Mouse (Mus musculus) ES-E14 (cell line): ENCODE results near the gene Gm3448. TPM values are rescaled to one million over a fixed set of nuclear protein-coding genes. Genes with fewer than 3 reads are reported as not detected.
"Not testable (repeated sequence)": the region's sequence is repeated elsewhere in the genome, so short reads cannot be mapped to it uniquely, and the experiment has no call there.

Experiments used
- DNase-seq: peaks from one replicate; pipeline ENCODE4 v3.0.0-alpha.2; 2013; ENCODE audit warnings: low read depth, low spot score
- H3K27ac ChIP-seq: 2 replicates; pipeline ENCODE4 v1.5.1; 2012; ENCODE audit warnings: low read depth, mild to moderate bottlenecking, low read length, moderate library complexity, mixed read lengths; ENCODE audit not compliant: poor library complexity, insufficient read depth, severe bottlenecking
- H3K36me3 ChIP-seq: 2 replicates; pipeline ENCODE4 v1.6.1; 2012; ENCODE audit warnings: mild to moderate bottlenecking, low read length, moderate library complexity, mixed read lengths; ENCODE audit not compliant: control insufficient read depth, poor library complexity, insufficient read depth, severe bottlenecking
- H3K4me1 ChIP-seq, 2 experiments: fragments of 150-350 bp in 1 of 2; sonication (generic) in 1 of 2; 2 replicates each; pipeline ENCODE4 v1.6.1; 2012; ENCODE audit warnings: low read length in 2 of 2, mild to moderate bottlenecking in 1 of 2, mixed read lengths in 1 of 2; ENCODE audit not compliant: control insufficient read depth in 2 of 2, insufficient read depth in 2 of 2, poor library complexity in 1 of 2
- H3K4me3 ChIP-seq, 2 experiments: fragments of 150-350 bp in 1 of 2; sonication (generic) in 1 of 2; 2 replicates each; pipeline ENCODE4 v1.5.1; 2012; ENCODE audit warnings: low read length in 2 of 2, low read depth in 1 of 2, mild to moderate bottlenecking in 1 of 2, mixed read lengths in 1 of 2; ENCODE audit not compliant: insufficient read depth in 1 of 2, poor library complexity in 1 of 2, severe bottlenecking in 1 of 2
- H3K9ac ChIP-seq: 2 replicates; pipeline ENCODE4 v1.6.1; 2012; ENCODE audit warnings: low read depth, mild to moderate bottlenecking, low read length, mixed read lengths; ENCODE audit not compliant: poor library complexity, insufficient read depth, severe bottlenecking
- H3K9me3 ChIP-seq: fragments of 150-350 bp; sonication (generic); 2 replicates; pipeline ENCODE4 v1.6.1; 2012; ENCODE audit warnings: low read depth, mild to moderate bottlenecking, low read length; ENCODE audit not compliant: control insufficient read depth, insufficient read depth
- in situ Hi-C, 2 experiments: fragments of 600-800 bp; cut with MboI; formaldehyde crosslinking; loops; one replicate each; pipeline ENCODE4 v1.15.1; 2025; ENCODE audit warnings: low sequenced_read_pairs in 2 of 2, inconsistent platforms in 1 of 2; ENCODE audit not compliant: unreplicated experiment in 2 of 2
- total RNA-seq: library from RNA; depleted of rRNA; stranded (reverse); fragments of 300-350 nt; gene quantifications from 2 replicates; pipeline ENCODE4 v1.2.3, GENCODE M21; 2012

Gene Gm3448
- total RNA-seq, 1 experiment: 17.7 TPM

DNA sequence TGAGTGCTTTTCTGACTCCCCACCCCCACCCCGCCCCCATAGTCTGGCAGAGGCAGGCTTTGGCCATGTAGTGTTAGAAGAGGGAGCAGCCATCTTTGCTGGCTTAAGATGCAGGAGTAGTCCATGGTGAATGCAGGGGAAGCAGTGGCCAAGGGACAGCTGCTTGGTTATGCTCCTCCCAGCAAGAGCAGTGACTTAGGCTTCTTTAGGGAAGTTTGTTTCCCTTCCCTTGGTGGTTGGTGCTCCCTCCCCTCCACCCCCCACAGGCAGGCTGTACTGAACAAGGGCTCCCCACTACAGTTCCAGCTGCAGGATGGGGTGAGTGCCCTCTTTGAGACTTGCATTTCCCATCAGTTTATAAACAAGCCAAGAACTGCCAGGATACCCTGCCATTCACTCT is 11.4 kb upstream of the Gm3448 start:
- H3K4me3 ChIP-seq, H3K9me3 ChIP-seq, H3K9ac ChIP-seq, H3K4me1 ChIP-seq, DNase-seq: not testable (repeated sequence)
- in situ Hi-C loops: loop anchor here in 1 of 2 experiments (25.0 kb wide), 1 partner anchor 410 kb away; no protein-coding TSS in a partner anchor
- peaks cover 14% of the 10 kb centered on the region for H3K36me3 ChIP-seq
- H3K27ac ChIP-seq: peak overlapping the region; percentile 71

DNA sequence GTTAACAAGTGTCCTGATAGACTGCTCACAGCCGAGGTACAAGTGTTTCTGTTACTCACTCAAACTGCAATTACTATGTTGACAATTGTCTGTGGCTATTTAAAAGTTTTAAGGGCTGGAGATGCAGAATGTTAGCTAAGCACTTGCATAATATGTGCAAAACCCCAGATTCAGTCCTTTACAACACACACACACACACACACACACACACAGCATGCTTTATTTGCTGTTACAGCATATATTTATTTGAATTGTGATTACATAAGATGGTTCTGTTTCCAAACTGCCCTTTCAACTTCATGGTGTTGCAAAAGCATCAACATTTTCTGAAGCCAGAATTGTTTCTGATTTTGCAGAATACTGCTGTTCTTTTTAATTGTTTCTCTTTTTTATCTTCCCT is 9.0 kb upstream of the Gm3448 start:
- H3K4me3 ChIP-seq, H3K9ac ChIP-seq: not testable (repeated sequence)
- in situ Hi-C loops: loop anchor here in 1 of 2 experiments (25.0 kb wide), 1 partner anchor 412 kb away; no protein-coding TSS in a partner anchor

DNA sequence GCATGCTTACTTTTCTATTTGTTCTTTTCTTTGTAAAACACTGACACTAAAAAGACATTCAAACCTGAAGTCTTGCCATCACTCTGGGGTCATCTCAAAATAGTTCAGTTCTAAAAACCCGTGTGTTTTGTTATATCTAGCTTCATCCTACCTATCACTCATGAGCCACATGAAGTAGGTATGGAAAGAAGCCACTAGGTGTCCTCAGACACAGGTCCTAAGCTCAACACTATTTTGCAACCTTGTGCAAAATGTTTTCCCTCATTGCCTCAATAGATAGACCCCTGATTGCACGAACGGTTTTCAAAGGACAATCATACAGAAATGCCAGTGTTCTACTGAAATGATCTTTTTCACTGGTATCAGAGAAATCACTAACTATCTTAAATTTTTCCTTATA is 882 bp downstream of the Gm3448 start:
- H3K27ac ChIP-seq, H3K4me3 ChIP-seq, H3K36me3 ChIP-seq, DNase-seq, H3K9ac ChIP-seq, in situ Hi-C loops, H3K4me1 ChIP-seq, H3K9me3 ChIP-seq: not testable (repeated sequence)

More for the DNA sequence above, 9.0 kb upstream of the Gm3448 start:
- not testable (repeated sequence) for H3K9me3 ChIP-seq, H3K27ac ChIP-seq, DNase-seq, H3K4me1 ChIP-seq, H3K36me3 ChIP-seq

DNA sequence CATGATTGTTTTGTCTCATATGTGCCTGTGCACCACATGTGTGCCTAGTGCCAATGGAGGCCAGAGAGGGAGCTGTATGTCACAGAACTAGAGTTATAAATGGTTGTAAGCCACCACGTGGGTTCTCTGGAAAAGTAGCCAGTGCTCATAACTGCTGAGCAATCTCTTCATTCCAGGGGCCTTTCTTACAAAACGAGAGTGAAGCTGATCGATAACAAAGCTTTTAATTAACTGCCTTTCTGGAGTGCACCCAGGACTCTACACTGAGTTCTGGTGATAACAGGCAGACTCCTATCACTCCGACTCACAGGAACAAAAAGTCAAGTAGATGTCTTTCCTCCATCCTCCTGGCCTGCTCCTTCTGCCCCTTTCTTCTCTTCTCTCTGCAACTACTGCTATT is 9.9 kb downstream of the Gm3448 start:
- H3K4me1 ChIP-seq, H3K9ac ChIP-seq, H3K9me3 ChIP-seq, H3K36me3 ChIP-seq, H3K27ac ChIP-seq, H3K4me3 ChIP-seq, DNase-seq, in situ Hi-C loops: not testable (repeated sequence)

DNA sequence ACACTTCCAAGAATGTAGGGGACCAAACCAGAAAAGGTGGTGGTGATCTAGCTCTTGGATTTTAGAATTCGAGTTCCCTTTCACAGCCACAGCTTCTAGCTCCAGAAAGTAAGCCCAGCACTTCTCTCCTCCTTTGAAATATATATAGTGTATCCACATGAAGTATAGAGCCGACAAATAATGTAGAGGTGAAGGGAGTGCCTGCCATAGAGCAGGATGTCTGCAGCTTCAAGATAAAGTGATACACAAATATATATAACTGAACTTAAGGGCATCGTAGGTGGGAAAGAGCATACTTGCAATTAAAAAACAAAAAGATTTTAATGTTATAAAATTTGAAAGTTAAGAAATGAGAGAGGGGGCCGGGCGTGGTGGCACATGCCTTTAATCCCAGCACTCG is 15.8 kb downstream of the Gm3448 start:
- H3K9me3 ChIP-seq, H3K27ac ChIP-seq, in situ Hi-C loops, H3K36me3 ChIP-seq, H3K9ac ChIP-seq, H3K4me1 ChIP-seq, DNase-seq, H3K4me3 ChIP-seq: not testable (repeated sequence)

DNA sequence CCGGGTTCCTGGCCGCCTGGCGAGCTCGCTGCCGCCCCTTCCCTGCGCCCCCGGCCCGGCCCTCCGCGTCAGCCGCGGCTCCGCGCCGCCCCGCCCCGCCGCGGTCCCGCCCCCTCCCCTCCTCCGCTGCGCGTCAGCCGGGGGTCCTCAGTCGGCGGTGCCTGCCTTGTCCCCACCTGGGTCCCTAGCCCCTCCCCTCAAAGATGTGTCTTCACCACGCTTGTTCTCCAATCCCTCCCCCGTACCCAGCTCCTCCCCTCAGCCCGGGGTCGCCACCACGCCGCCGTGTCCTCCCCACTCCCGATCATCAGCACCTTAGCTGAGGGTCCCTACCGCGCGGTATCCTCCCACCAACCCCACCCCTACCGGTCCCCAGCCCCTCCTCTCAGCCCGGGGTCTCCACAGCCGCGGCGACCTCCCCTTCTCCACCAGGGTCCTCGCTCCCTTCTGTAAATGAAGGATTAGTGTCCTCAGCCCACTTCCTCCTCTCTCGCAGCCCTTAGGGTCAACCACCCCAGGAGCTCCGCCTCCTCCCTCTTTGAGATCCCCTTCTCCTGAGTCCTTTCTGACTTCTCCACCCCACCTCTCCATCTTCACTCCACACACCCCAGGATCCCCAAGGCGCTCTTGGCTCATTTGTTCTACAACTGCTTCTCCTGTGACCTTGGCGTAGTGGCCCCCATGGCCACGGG is 16.7 kb downstream of the Gm3448 start:
- H3K4me1 ChIP-seq, in situ Hi-C loops, H3K4me3 ChIP-seq, H3K36me3 ChIP-seq, H3K9me3 ChIP-seq, H3K27ac ChIP-seq, DNase-seq, H3K9ac ChIP-seq: not testable (repeated sequence)

DNA sequence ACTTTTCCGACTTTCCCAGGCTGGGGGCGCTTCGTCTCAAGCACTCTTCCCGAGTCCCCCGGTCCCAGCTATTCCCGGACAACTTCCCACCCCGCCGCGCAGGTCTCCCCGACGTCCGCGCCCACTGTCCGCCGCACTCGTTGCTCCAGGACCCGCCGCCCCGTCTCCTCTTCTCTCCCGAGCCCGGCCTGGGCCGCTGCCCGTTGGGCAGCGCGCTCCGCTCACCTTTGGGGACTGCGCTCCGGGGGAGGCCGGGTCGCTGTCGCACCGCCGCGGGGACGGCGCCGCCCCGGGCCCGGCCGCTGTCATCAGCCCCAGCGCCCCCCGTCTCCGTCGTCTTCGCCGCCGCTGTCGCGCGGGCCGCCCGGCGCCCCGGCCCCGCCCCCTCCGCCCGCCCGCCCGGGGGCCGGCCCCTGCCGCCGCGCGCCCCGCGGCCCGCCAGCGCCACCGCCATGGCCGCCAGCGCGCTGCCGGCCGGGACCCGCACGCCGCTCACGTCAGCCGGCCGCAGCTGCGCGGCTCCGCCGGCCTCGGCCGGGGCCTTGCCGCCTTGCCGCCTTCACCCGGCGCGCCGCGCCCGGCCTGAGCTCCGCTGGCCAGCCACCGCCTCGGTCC is 17.4 kb downstream of the Gm3448 start:
- H3K4me3 ChIP-seq, H3K36me3 ChIP-seq, H3K4me1 ChIP-seq, H3K9ac ChIP-seq, H3K9me3 ChIP-seq, in situ Hi-C loops, H3K27ac ChIP-seq, DNase-seq: not testable (repeated sequence)

DNA sequence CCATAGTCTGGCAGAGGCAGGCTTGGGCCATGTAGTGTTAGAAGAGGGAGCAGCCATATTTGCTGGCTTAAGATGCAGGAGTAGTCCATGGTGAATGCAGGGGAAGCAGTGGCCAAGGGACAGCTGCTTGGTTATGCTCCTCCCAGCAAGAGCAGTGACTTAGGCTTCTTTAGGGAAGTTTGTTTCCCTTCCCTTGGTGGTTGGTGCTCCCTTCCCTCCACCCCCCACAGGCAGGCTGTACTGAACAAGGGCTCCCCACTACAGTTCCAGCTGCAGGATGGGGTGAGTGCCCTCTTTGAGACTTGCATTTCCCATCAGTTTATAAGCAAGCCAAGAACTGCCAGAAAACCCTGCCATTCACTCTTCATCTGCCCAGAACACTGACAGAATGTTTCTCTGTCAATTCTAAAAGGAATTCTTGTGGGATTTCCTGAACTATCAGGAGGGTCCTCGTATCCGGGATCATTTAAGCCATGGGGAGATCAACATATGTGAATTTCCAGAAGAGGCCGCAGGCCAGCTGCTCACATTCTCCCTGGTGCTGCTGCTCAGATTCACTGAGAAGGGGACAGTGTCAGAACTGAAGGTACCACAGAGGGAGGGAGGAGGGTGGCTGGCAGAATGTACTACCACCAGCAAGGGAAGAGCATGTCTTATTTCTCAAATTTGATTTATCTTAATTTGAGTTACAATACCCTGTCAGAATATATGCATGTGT is 19.7 kb downstream of the Gm3448 start:
- peak overlapping the region; percentile 92 for H3K27ac ChIP-seq
- H3K4me3 ChIP-seq, in situ Hi-C loops, H3K4me1 ChIP-seq, H3K9me3 ChIP-seq, H3K36me3 ChIP-seq: not testable (repeated sequence)
- DNase-seq: peak; percentile 8
- peak overlapping the region; percentile 67 for H3K9ac ChIP-seq
